Mouse (Mus musculus) midbrain, embryonic 11.5 days (tissue): Measurements from ENCODE around the gene Rtn4rl1. TPM values are rescaled to one million over a fixed set of nuclear protein-coding genes. Genes with fewer than 3 reads are reported as not detected.

Experiments used
- ATAC-seq: fragments of 200-750 bp; cut with Nextera tagmentation; 2 replicates; pipeline ENCODE4 v1.8.0; 2017; ENCODE audit warnings: moderate TSS enrichment, moderate library complexity; ENCODE audit not compliant: low FRiP score
- DNase-seq: peaks from one replicate; pipeline ENCODE4 v3.0.0; 2015; ENCODE audit warnings: low spot score; ENCODE audit errors: missing footprints
- H3K27ac ChIP-seq: fragments of 300-500 bp; sonication (generic); 2 replicates; pipeline ENCODE4 v1.5.1; 2014; ENCODE audit warnings: low read depth, low read length
- H3K27me3 ChIP-seq: fragments of 300-500 bp; sonication (generic); 2 replicates; pipeline ENCODE4 v1.6.1; 2014; ENCODE audit warnings: mild to moderate bottlenecking, low read length, moderate library complexity, mixed read lengths; ENCODE audit not compliant: control insufficient read depth, insufficient read depth
- H3K36me3 ChIP-seq: fragments of 300-500 bp; sonication (generic); 2 replicates; pipeline ENCODE4 v1.6.1; 2014; ENCODE audit warnings: mild to moderate bottlenecking, low read length, moderate library complexity, mixed read lengths; ENCODE audit not compliant: control insufficient read depth, insufficient read depth
- H3K4me1 ChIP-seq: fragments of 300-500 bp; sonication (generic); 2 replicates; pipeline ENCODE4 v1.6.1; 2014; ENCODE audit warnings: low read length; ENCODE audit not compliant: control insufficient read depth, insufficient read depth
- H3K4me2 ChIP-seq: fragments of 300-500 bp; sonication (generic); 2 replicates; pipeline ENCODE4 v1.6.1; 2014; ENCODE audit warnings: mild to moderate bottlenecking, moderate library complexity
- H3K4me3 ChIP-seq: fragments of 300-500 bp; sonication (generic); 2 replicates; pipeline ENCODE4 v1.5.1; 2014; ENCODE audit warnings: low read depth, low read length
- H3K9ac ChIP-seq: fragments of 300-500 bp; sonication (generic); 2 replicates; pipeline ENCODE4 v1.6.1; 2014; ENCODE audit warnings: low read length
- H3K9me3 ChIP-seq: fragments of 300-500 bp; sonication (generic); 2 replicates; pipeline ENCODE4 v1.6.1; 2016; ENCODE audit warnings: low read length; ENCODE audit not compliant: control insufficient read depth
- WGBS: fragments of 180-500 bp; shearing (Covaris S2); extraction: QIAGEN DNeasy Blood & Tissue Kit; methylation state at CpG from one replicate; pipeline ENCODE4 v1.1.7; 2014; 5-methylcytosine and 5-hydroxymethylcytosine counted together
- polyA plus RNA-seq: library from polyadenylated mRNA; unstranded; fragments of >200 nt; fragmentation: Nextera tagmentation; extraction: Ambion mirVana; gene quantifications from 2 replicates; pipeline ENCODE4 v1.2.1, GENCODE M21; 2014

Rtn4rl1 gene
- polyA plus RNA-seq, 1 experiment from 2014 or later: 4.6 TPM

DNA sequence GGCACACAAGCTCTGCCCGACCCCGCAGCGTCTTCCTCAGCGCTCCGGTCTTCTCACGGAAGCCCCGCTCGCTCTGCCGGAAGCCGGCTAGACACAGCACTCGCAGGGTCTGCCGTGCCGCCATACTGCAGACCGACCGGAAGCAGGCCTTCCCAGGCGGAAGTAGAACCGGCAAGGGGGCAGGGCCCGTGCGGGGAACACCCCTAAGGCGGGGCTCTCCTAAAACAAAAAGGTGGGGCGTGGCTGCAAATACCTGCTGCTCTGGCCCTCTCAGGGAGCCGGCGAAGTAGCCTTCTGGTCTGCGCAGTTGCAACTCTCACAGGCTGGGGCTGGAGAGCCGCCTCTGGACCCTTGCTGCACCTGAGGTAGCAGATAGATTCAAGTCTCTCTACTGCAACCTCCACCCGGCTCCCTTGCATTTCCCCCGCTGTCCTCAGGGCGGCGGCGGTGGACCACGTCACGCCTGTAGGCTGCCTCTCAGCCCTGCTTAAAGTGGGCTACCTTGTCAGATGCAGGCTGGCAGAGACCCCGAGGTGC lies 14.8 kb upstream of the Rtn4rl1 start, which contains the start of gene Ovca2:
Ovca2 (minus strand) TSS at position 164 of the 537 bp plus-strand sequence.
- peak within 1 kb of the TSS; percentile 82 for H3K4me3 ChIP-seq
- peak within 1 kb of the TSS; percentile 68 for H3K4me2 ChIP-seq
- ATAC-seq: peak; percentile 97
- peak within 1 kb of the TSS; percentile 70 for H3K27ac ChIP-seq
- no peaks in the 10 kb centered on the region for H3K27me3 ChIP-seq
- peaks cover 6% of the 10 kb centered on the region for H3K36me3 ChIP-seq
- under 1% methylated on average over 33 of the region's 33 CpGs for WGBS
- peak; percentile 98 for DNase-seq
- peaks cover 12% of the 10 kb centered on the region for H3K4me1 ChIP-seq
- no peaks in the 10 kb centered on the region for H3K9me3 ChIP-seq
- H3K9ac ChIP-seq: peak within 1 kb of the TSS; percentile 80

DNA sequence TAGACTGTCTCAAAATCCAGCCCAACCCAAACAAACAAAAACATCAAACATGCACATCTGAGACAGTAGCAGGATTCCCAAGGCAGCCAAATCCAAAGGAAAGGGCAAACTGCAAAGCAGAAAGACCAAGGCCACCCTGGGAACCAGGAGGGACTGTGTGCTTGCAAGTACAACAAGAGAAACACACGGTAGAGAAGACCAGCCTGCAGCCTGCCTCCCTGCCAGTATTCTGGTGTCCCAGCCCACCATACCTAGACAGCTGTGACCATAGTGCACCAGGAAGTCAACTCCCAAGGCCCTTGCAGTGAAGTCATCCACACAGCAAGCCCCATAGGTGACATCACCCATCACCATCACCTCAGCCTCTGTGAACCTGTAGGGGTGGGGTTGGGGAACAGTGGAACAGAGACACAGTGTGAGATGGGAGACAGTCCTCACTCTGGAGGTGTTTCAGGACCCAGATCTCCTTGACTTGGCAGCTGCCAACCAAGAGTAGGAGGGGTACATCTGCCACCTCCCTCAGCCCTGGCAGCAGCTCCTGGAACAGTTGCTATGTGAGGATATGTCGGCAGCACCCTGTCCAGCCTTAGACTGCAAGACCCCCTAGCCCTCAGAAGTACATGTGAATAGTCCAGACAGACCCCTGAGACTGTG lies 9.5 kb upstream of the Rtn4rl1 start:
- WGBS: 82% methylated on average over 2 of the region's 2 CpGs
- Histone ChIP-seq H3K27ac (no peak overlapping the region), H3K4me3 (no peak overlapping the region), H3K4me2 (no peak overlapping the region), H3K9ac (no peak overlapping the region), H3K4me1 (no peaks in the 10 kb centered on the region), H3K27me3 (no peaks in the 10 kb centered on the region), H3K9me3 (no peaks in the 10 kb centered on the region), H3K36me3 (peaks cover 6% of the 10 kb centered on the region; the same call in 1 of the 2 replicates)
- ATAC-seq: no peak
- peak; percentile 26 for DNase-seq

DNA sequence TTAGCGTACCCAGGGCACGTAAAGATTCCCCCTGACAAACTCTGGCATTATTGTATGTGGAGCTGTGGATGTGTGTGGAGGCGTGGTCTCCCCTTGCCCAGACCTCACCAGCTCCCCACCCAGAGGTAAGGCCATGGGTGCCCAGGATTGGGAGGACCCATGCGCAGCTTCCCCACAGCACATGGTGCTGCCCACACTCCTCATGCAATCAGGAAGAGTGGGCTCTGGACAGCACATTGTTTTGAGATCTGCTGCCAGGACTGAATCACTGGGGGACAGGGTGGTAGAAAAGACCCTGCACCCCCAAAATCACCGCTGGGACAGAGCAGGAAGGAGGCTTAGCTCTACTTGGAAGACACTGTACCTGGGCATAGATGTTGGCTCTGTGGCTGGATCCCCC lies 9.0 kb upstream of the Rtn4rl1 start:
- peaks cover 6% of the 10 kb centered on the region; the same call in 1 of the 2 replicates for H3K36me3 ChIP-seq
- 84% methylated on average over 5 of the region's 5 CpGs for whole genome bisulfite sequencing
- ATAC-seq: no peak

DNA sequence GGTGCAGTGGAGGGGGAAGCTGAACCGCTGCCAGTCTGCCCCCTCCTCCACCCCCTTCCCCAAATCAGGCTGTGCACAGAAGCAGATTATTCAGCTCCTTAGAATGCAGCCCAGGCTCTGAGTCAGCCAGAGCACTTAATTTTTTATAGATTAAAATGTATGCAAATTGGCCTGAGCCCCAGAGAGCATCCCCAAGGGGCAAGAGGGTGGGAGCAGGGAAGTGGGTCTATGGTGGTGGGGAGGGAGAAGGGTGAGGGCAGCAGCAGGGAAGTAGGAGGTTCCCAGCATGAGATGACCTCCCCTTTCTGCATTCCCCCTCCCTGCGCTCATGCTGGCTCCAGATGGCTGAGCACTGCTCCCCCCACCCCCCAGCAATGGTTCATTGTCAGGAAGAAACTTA lies 8.6 kb upstream of the Rtn4rl1 start:
- Histone ChIP-seq H3K9me3 (no peaks in the 10 kb centered on the region), H3K4me1 (peaks cover 7% of the 10 kb centered on the region), H3K9ac (no peak overlapping the region), H3K27me3 (no peaks in the 10 kb centered on the region), H3K4me2 (no peak overlapping the region), H3K27ac (no peak overlapping the region), H3K4me3 (no peak overlapping the region), H3K36me3 (peaks cover 6% of the 10 kb centered on the region; the same call in 1 of the 2 replicates)
- 0 out of 2 replicates have a peak, but pooled peaks have one; percentile 30 for ATAC-seq
- WGBS: 56% methylated on average over 2 of the region's 2 CpGs
- peak; percentile 8 for DNase-seq

More for the DNA sequence above, 9.0 kb upstream of the Rtn4rl1 start:
- no peak overlapping the region for H3K4me3 ChIP-seq
- no peak overlapping the region for H3K4me2 ChIP-seq
- no peaks in the 10 kb centered on the region for H3K9me3 ChIP-seq
- peaks cover 5% of the 10 kb centered on the region for H3K4me1 ChIP-seq
- no peak for DNase-seq
- H3K27me3 ChIP-seq: no peaks in the 10 kb centered on the region
- H3K9ac ChIP-seq: no peak overlapping the region
- H3K27ac ChIP-seq: no peak overlapping the region

DNA sequence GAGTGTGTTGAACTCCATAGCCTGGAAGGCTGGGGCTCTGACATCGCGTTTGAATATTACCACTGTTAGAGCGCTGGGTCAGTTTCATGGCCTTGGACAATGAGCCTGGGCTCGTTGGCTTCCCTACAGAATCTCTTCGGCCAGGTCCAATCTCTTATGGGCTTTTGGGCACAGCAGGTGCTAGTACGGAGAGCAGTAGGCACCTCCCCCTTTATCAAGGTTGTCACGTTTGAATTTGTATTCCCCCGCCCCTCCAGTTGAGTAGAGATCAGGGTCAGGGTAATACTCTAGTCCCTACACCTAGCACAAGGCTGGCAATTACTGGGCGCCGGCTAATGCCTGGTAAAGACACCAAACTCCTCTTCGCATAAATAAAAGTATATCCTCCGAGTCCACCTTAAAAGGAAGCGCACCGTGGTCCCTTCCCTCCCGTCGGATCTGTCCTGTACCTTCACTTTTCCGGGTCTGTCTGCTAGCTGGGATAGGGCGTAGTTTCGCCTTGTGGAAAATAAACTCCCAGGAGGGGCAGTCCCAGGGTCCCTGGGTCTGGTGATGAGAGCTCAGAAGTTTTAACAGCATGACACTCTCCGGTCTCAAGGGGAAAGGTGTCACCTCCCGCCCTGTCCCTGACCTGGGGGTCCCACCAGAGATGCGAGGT lies 3.7 kb upstream of the Rtn4rl1 start:
- H3K27ac ChIP-seq: no peak overlapping the region
- no peaks in the 10 kb centered on the region for H3K36me3 ChIP-seq
- H3K4me2 ChIP-seq: peak overlapping the region; percentile 76
- no peak for ATAC-seq
- peaks cover 31% of the 10 kb centered on the region for H3K27me3 ChIP-seq
- H3K4me1 ChIP-seq: peaks cover 27% of the 10 kb centered on the region
- no peaks in the 10 kb centered on the region for H3K9me3 ChIP-seq
- DNase-seq: peak; percentile 88
- under 1% methylated on average over 22 of the region's 22 CpGs for WGBS
- H3K4me3 ChIP-seq: peak overlapping the region; percentile 79
- peak overlapping the region; percentile 68 for H3K9ac ChIP-seq

DNA sequence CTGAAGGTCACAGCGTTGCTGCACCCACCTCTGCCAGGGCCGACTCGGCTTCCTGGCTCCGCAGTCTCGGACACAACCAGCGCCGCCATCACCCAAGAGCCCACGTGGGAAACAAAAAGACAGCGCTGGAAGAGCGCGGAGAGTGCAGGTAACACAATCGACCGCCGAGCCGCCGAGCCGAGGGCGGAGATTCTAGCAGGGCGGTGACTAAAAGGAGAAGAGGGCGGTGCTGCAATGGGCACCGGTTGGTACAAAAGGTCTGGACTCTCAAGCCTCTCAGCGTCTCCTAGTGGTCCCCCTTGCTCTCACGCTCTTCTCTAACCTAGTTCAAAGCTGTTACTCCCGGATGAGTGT lies 3.2 kb upstream of the Rtn4rl1 start:
- peaks cover 36% of the 10 kb centered on the region for H3K27me3 ChIP-seq
- peaks cover 32% of the 10 kb centered on the region for H3K4me1 ChIP-seq
- H3K27ac ChIP-seq: no peak overlapping the region
- peak overlapping the region; percentile 79 for H3K4me3 ChIP-seq
- DNase-seq (peak; percentile 97), ATAC-seq (peak; percentile 78)
- no peaks in the 10 kb centered on the region for H3K9me3 ChIP-seq
- H3K4me2 ChIP-seq: peak overlapping the region; percentile 76
- no peaks in the 10 kb centered on the region for H3K36me3 ChIP-seq
- under 1% methylated on average over 24 of the region's 24 CpGs for WGBS
- peak overlapping the region; percentile 68 for H3K9ac ChIP-seq

DNA sequence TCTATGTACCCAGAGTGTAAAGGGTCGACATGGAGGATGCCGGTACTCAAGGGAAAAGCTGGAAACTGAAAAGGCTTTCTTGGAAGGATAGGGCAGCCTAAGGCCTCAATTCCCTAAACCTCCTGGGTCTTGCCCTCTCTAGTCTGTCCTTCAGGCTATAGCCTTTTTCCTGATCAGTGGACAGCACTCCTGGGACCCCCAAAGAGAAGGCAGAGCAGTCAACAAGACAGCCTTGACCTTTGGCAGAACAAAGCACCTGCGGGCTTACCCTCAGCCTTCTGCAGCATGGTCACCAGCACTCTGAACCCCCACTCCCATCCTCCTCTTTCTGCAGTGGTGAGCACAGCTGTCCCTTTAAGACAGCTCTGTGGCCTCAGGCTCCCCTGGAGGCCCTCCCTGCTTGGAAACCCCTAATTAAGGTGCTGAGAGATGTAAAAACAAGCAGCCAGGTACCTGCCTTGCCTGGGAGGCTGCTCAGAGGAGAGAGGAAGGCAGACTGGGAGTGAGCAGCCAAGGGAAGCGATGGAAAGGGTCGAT lies 2.6 kb upstream of the Rtn4rl1 start, which contains the start of gene Dph1:
Dph1 (minus strand) TSS at position 337 of the 537 bp plus-strand sequence.
- ATAC-seq: 0 out of 2 replicates have a peak, but pooled peaks have one; percentile 1
- no peak for DNase-seq
- WGBS: 48% methylated on average over 5 of the region's 5 CpGs
- Histone ChIP-seq H3K4me3 (peak within 1 kb of the TSS; percentile 79), H3K9me3 (no peaks in the 10 kb centered on the region), H3K27ac (no peak within 1 kb of the TSS), H3K9ac (peak within 1 kb of the TSS; percentile 68), H3K36me3 (no peaks in the 10 kb centered on the region), H3K27me3 (peaks cover 42% of the 10 kb centered on the region), H3K4me2 (peak within 1 kb of the TSS; percentile 76), H3K4me1 (peaks cover 33% of the 10 kb centered on the region)

DNA sequence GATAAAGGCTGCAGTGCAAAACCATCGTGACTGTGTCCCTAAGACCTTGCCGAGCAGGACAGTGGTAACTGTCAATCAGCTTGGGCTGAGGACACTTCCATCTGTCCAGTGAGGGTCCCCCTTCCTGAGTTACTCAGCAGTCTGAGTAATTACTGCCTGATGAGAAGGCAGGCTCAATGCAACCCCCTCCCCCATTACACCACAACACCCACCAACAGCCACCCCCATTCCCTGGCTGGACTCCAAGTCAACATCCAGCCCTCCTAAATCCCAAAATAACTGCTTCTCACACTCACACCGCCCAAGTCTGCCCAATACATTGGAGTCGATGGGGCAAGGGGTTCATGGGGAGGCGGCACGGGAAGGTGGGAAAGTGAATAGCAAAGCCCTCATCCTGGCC lies 1.7 kb upstream of the Rtn4rl1 start:
- DNase-seq: peak; percentile 80
- Histone ChIP-seq H3K4me2 (no peak overlapping the region), H3K27me3 (peaks cover 51% of the 10 kb centered on the region), H3K4me3 (no peak overlapping the region), H3K9me3 (no peaks in the 10 kb centered on the region), H3K9ac (no peak overlapping the region), H3K27ac (no peak overlapping the region), H3K4me1 (peaks cover 33% of the 10 kb centered on the region), H3K36me3 (no peaks in the 10 kb centered on the region)
- no peak for ATAC-seq
- 70% methylated on average over 6 of the region's 6 CpGs for WGBS
